Mouse (Mus musculus) common myeloid progenitor, adult 5-6 weeks (primary cell): ENCODE results near the gene Arl9. TPM values are rescaled to one million over a fixed set of nuclear protein-coding genes. Genes with fewer than 3 reads are reported as not detected.
"Not testable (repeated sequence)": the region's sequence is repeated elsewhere in the genome, so short reads cannot be mapped to it uniquely, and the experiment has no call there.

Source experiments
- ATAC-seq: replicated peaks from 2 replicates; pipeline ENCODE4 v1.8.0; 2016; ENCODE audit warnings: low read depth, mild to moderate bottlenecking, moderate TSS enrichment, inconsistent platforms; ENCODE audit not compliant: poor library complexity, severe bottlenecking
- total RNA-seq: library from RNA; stranded (forward); fragments of 200-1000, 187-1606 nt; gene quantifications from 2 replicates; pipeline ENCODE4 v1.2.3, GENCODE M21; 2017

Gene Arl9
- total RNA-seq, 1 experiment from 2014 or later = not detected

- ATAC-seq = peak; percentile 88
Observed at GRCm38 (mm10) chr5:77015544-77016482, 12.0 kb downstream of the Arl9 start, which contains the start of gene Thegl. Gene Thegl, plus strand, starts transcription at chr5:77016023.

GRCm38 (mm10) chr5:77028034-77028433 is 24.2 kb downstream of the Arl9 start:
- ATAC-seq = no peak

GRCm38 (mm10) chr5:77029735-77030134 is 25.9 kb downstream of the Arl9 start:
- ATAC-seq = peak; percentile 89; the same call in 1 of the 2 replicates

GRCm38 (mm10) chr5:77035101-77035500 is 31.2 kb downstream of the Arl9 start:
- ATAC-seq = not testable (repeated sequence)

GRCm38 (mm10) chr5:77038451-77038850 is 34.6 kb downstream of the Arl9 start:
- no peak for ATAC-seq

GRCm38 (mm10) chr5:77039391-77039790 is 35.5 kb downstream of the Arl9 start:
- ATAC-seq = no peak

- ATAC-seq = peak; percentile 32; the same call in 1 of the 2 replicates
Observed at GRCm38 (mm10) chr5:77044362-77044761, 40.5 kb downstream of the Arl9 start.

- ATAC-seq = no peak
Observed at GRCm38 (mm10) chr5:77052616-77053015, 48.8 kb downstream of the Arl9 start.

- ATAC-seq = no peak
Observed at GRCm38 (mm10) chr5:77056881-77057440, 53.1 kb downstream of the Arl9 start.

Other genes with a start within 250 kb of the Arl9 start
- gene Aasdh, start 98.5 kb upstream of the Arl9 start, total RNA-seq = 33.4 and 46.2 TPM in 2 replicates
- 443 and 504 TPM in 2 replicates for gene Paics, start 52.7 kb upstream of the Arl9 start, total RNA-seq
- 104 TPM in 2 replicates for gene Ppat, start 52.5 kb upstream of the Arl9 start, total RNA-seq
- 119 and 157 TPM in 2 replicates for gene Srp72, start 29.4 kb upstream of the Arl9 start, total RNA-seq
- 0.23 TPM in 1 of 2 replicates, not detected in the other for gene Thegl, start 12.0 kb downstream of the Arl9 start, total RNA-seq
- gene Hopx, start 111.1 kb downstream of the Arl9 start, total RNA-seq = 1.2 TPM in 1 of 2 replicates, not detected in the other
- not detected in 2 replicates for gene Spink2, start 207.4 kb downstream of the Arl9 start, total RNA-seq